Mouse (Mus musculus): ENCODE measurements at regions not wholly inside any gene's neighbourhood (a gene's known extent, or its start where the extent isn't known, plus 50 kb on each side); places are given as distances from the start of the nearest gene placed in this dataset.

- TF ChIP-seq POLR2A (IDR thresholded peaks at IDR 0.05; ENCODE audit: borderline replicate concordance, extremely low read depth, insufficient read depth, insufficient read length, poor library complexity, severe bottlenecking) = no peak
- TF ChIP-seq CTCF (IDR thresholded peaks at IDR 0.05; ENCODE audit: borderline replicate concordance, extremely low read depth, insufficient read depth, insufficient read length) = no peak
Measured at GRCm38 (mm10) chr9:79270256-79270655, 448.4 kb downstream of the Col12a1 start.

All from brain, embryonic 14.5 days (tissue).